Mouse (Mus musculus) hindbrain, embryonic 14.5 days (tissue): ENCODE measurements around the gene Vps45. TPM values are rescaled to one million over a fixed set of nuclear protein-coding genes. Genes with fewer than 3 reads are reported as not detected.

Experiments
- ATAC-seq: fragments of 200-750 bp; cut with Nextera tagmentation; 2 replicates; pipeline ENCODE4 v1.8.0; 2017; ENCODE audit warnings: moderate number of reproducible peaks, mild to moderate bottlenecking, moderate TSS enrichment, moderate library complexity; ENCODE audit not compliant: low FRiP score
- DNase-seq: peaks from one replicate; pipeline ENCODE4 v3.0.0-alpha.2; 2015; ENCODE audit warnings: low spot score
- H3K27ac ChIP-seq: fragments of 300-500 bp; sonication (generic); 2 replicates; pipeline ENCODE4 v1.5.1; 2014; ENCODE audit warnings: mild to moderate bottlenecking, moderate library complexity
- H3K27me3 ChIP-seq: fragments of 300-500 bp; sonication (generic); 2 replicates; pipeline ENCODE4 v1.6.1; 2014; ENCODE audit warnings: mild to moderate bottlenecking, low read length, mixed read lengths; ENCODE audit not compliant: control insufficient read depth, insufficient read depth
- H3K36me3 ChIP-seq: fragments of 300-500 bp; sonication (generic); replicated peaks from 2 replicates; pipeline ENCODE4 v1.6.1; 2014; ENCODE audit not compliant: control insufficient read depth, insufficient read depth
- H3K4me1 ChIP-seq: fragments of 300-500 bp; sonication (generic); replicated peaks from 2 replicates; pipeline ENCODE4 v1.6.1; 2014; ENCODE audit warnings: antibody characterized with exemption, low read length, mixed read lengths; ENCODE audit not compliant: control insufficient read depth, insufficient read depth
- H3K4me2 ChIP-seq: fragments of 300-500 bp; sonication (generic); replicated peaks from 2 replicates; pipeline ENCODE4 v1.6.1; 2014; ENCODE audit warnings: mild to moderate bottlenecking, moderate library complexity
- H3K4me3 ChIP-seq: fragments of 300-500 bp; sonication (generic); replicated peaks from 2 replicates; pipeline ENCODE4 v1.5.1; 2014; ENCODE audit warnings: mild to moderate bottlenecking, low read length
- H3K9ac ChIP-seq: fragments of 300-500 bp; sonication (generic); 2 replicates; pipeline ENCODE4 v1.6.1; 2014
- H3K9me3 ChIP-seq: fragments of 300-500 bp; sonication (generic); 2 replicates; pipeline ENCODE4 v1.6.1; 2016; ENCODE audit warnings: low read length; ENCODE audit not compliant: control insufficient read depth
- WGBS: fragments of 180-500 bp; shearing (Covaris S2); extraction: QIAGEN DNeasy Blood & Tissue Kit; methylation state at CpG from one replicate; pipeline ENCODE4 v1.1.7; 2014; 5-methylcytosine and 5-hydroxymethylcytosine counted together
- polyA plus RNA-seq: library from polyadenylated mRNA; unstranded; fragments of >200 nt; fragmentation: Nextera tagmentation; extraction: Ambion mirVana; gene quantifications from 2 replicates; pipeline ENCODE4 v1.2.1, GENCODE M21; 2014

Vps45 gene
- polyA plus RNA-seq, 1 experiment from 2014 or later, result 46.8 TPM

GRCm38 (mm10) chr3:96032652-96033017 is 25.6 kb downstream of the Vps45 start:
- H3K4me3 ChIP-seq, result no peak overlapping the region
- DNase-seq (no peak), ATAC-seq (no peak)
- peaks cover 45% of the 10 kb centered on the region for H3K36me3 ChIP-seq
- no peak overlapping the region for H3K9ac ChIP-seq
- H3K27me3 ChIP-seq, result no peaks in the 10 kb centered on the region
- no peaks in the 10 kb centered on the region for H3K9me3 ChIP-seq
- H3K4me2 ChIP-seq, result no peak overlapping the region
- H3K4me1 ChIP-seq, result no peaks in the 10 kb centered on the region
- 92% methylated on average over 6 of the region's 6 CpGs for WGBS
- no peak overlapping the region for H3K27ac ChIP-seq

GRCm38 (mm10) chr3:96031991-96032651 is 26.1 kb downstream of the Vps45 start:
- H3K36me3 ChIP-seq, result peaks cover 45% of the 10 kb centered on the region
- H3K4me3 ChIP-seq, result no peak overlapping the region
- H3K9ac ChIP-seq, result no peak overlapping the region
- WGBS, result 87% methylated on average over 6 of the region's 6 CpGs
- H3K9me3 ChIP-seq, result no peaks in the 10 kb centered on the region
- H3K4me1 ChIP-seq, result no peaks in the 10 kb centered on the region
- no peak overlapping the region for H3K27ac ChIP-seq
- no peaks in the 10 kb centered on the region for H3K27me3 ChIP-seq
- DNase-seq (no peak), ATAC-seq (no peak)
- no peak overlapping the region for H3K4me2 ChIP-seq

- H3K9ac ChIP-seq, result no peak overlapping the region
- no peak overlapping the region for H3K27ac ChIP-seq
- H3K4me1 ChIP-seq, result no peaks in the 10 kb centered on the region
- 96% methylated on average over 11 of the region's 11 CpGs for WGBS
- no peak overlapping the region for H3K4me3 ChIP-seq
- no peaks in the 10 kb centered on the region for H3K9me3 ChIP-seq
- no peak for ATAC-seq
- H3K36me3 ChIP-seq, result peaks cover 41% of the 10 kb centered on the region
- no peaks in the 10 kb centered on the region for H3K27me3 ChIP-seq
- DNase-seq, result no peak
- H3K4me2 ChIP-seq, result no peak overlapping the region
These were observed 28.5 kb downstream of the Vps45 start for GRCm38 (mm10) chr3:96029766-96030165.

- Histone ChIP-seq H3K27ac (no peak overlapping the region), H3K9me3 (no peaks in the 10 kb centered on the region), H3K4me2 (no peak overlapping the region), H3K9ac (no peak overlapping the region), H3K4me3 (no peak overlapping the region), H3K27me3 (no peaks in the 10 kb centered on the region), H3K36me3 (peaks cover 41% of the 10 kb centered on the region), H3K4me1 (no peaks in the 10 kb centered on the region)
- no peak for DNase-seq
- ATAC-seq, result no peak
- 81% methylated on average over 3 of the region's 3 CpGs for WGBS
These were observed 28.9 kb downstream of the Vps45 start for GRCm38 (mm10) chr3:96029336-96029735.

- Histone ChIP-seq H3K27ac (no peak overlapping the region), H3K4me2 (no peak overlapping the region)
- WGBS, result 68% methylated on average over 1 of the region's 1 CpGs
These were observed 30.4 kb downstream of the Vps45 start for GRCm38 (mm10) chr3:96027875-96028274.

GRCm38 (mm10) chr3:96027145-96027544 is 31.1 kb downstream of the Vps45 start:
- Histone ChIP-seq H3K4me2 (no peak overlapping the region), H3K9ac (no peak overlapping the region), H3K4me3 (no peak overlapping the region), H3K27ac (no peak overlapping the region), H3K4me1 (no peaks in the 10 kb centered on the region), H3K27me3 (no peaks in the 10 kb centered on the region), H3K36me3 (peaks cover 36% of the 10 kb centered on the region), H3K9me3 (no peaks in the 10 kb centered on the region)
- DNase-seq (no peak), ATAC-seq (no peak)
- WGBS, result 82% methylated on average over 1 of the region's 1 CpGs

More at GRCm38 (mm10) chr3:96027875-96028274, 30.4 kb downstream of the Vps45 start:
- no peaks in the 10 kb centered on the region for H3K9me3 ChIP-seq
- no peak overlapping the region for H3K4me3 ChIP-seq
- H3K9ac ChIP-seq, result no peak overlapping the region
- no peak for ATAC-seq
- no peaks in the 10 kb centered on the region for H3K27me3 ChIP-seq
- peaks cover 41% of the 10 kb centered on the region for H3K36me3 ChIP-seq
- no peak for DNase-seq
- no peaks in the 10 kb centered on the region for H3K4me1 ChIP-seq

- Histone ChIP-seq H3K36me3 (peaks cover 33% of the 10 kb centered on the region), H3K4me2 (no peak overlapping the region), H3K9me3 (no peaks in the 10 kb centered on the region), H3K4me3 (no peak overlapping the region), H3K9ac (no peak overlapping the region), H3K4me1 (no peaks in the 10 kb centered on the region), H3K27ac (no peak overlapping the region), H3K27me3 (no peaks in the 10 kb centered on the region)
- WGBS, result 81% methylated on average over 5 of the region's 5 CpGs
- DNase-seq, result no peak
- no peak for ATAC-seq
These were observed 36.7 kb downstream of the Vps45 start for GRCm38 (mm10) chr3:96021421-96022128.

- no peaks in the 10 kb centered on the region for H3K4me1 ChIP-seq
- no peak overlapping the region for H3K9ac ChIP-seq
- H3K4me2 ChIP-seq, result no peak overlapping the region
- no peak overlapping the region for H3K27ac ChIP-seq
- no peak for DNase-seq
- no peaks in the 10 kb centered on the region for H3K9me3 ChIP-seq
- H3K36me3 ChIP-seq, result peaks cover 29% of the 10 kb centered on the region
- no peaks in the 10 kb centered on the region for H3K27me3 ChIP-seq
- 100% methylated on average over 1 of the region's 1 CpGs for WGBS
- H3K4me3 ChIP-seq, result no peak overlapping the region
- no peak for ATAC-seq
These were observed 37.5 kb downstream of the Vps45 start for GRCm38 (mm10) chr3:96020735-96021134.

- H3K27me3 ChIP-seq, result no peaks in the 10 kb centered on the region
- 86% methylated on average over 5 of the region's 5 CpGs for WGBS
These were observed 40.8 kb downstream of the Vps45 start for GRCm38 (mm10) chr3:96017461-96017860.

More at GRCm38 (mm10) chr3:96017461-96017860, 40.8 kb downstream of the Vps45 start:
- no peaks in the 10 kb centered on the region for H3K9me3 ChIP-seq
- no peak overlapping the region for H3K9ac ChIP-seq
- ATAC-seq (no peak), DNase-seq (no peak)
- no peak overlapping the region for H3K4me2 ChIP-seq
- peaks cover 19% of the 10 kb centered on the region for H3K36me3 ChIP-seq
- no peak overlapping the region for H3K27ac ChIP-seq
- no peak overlapping the region for H3K4me3 ChIP-seq
- H3K4me1 ChIP-seq, result no peaks in the 10 kb centered on the region
